Mouse (Mus musculus): ENCODE data around the gene D430042O09Rik. TPM values are rescaled to one million over a fixed set of nuclear protein-coding genes. Genes with fewer than 3 reads are reported as not detected.

D430042O09Rik gene
- total RNA-seq, 4 experiments from 2014 or later: 24.0 to 41.3 (median 37.3) TPM

GRCm38 (mm10) chr7:125871404-125872201 lies 163.9 kb downstream of the D430042O09Rik start:
- peak in 1 of 2 experiments; percentile 21 for DNase-seq (ENCODE audit: low spot score in 2 of 2)

- DNase-seq (ENCODE audit: low spot score in 2 of 2): no peak
These were observed 164.5 kb downstream of the D430042O09Rik start for GRCm38 (mm10) chr7:125872202-125872580.

- no peak for DNase-seq (ENCODE audit: low spot score in 2 of 2)
These were observed 165.2 kb downstream of the D430042O09Rik start for GRCm38 (mm10) chr7:125872874-125873273.

- DNase-seq (ENCODE audit: low spot score in 2 of 2): peak in 1 of 2 experiments; percentile 31
These were observed 166.3 kb downstream of the D430042O09Rik start for GRCm38 (mm10) chr7:125873971-125874495.

GRCm38 (mm10) chr7:125878040-125878439 lies 170.4 kb downstream of the D430042O09Rik start:
- no peak for DNase-seq (ENCODE audit: low spot score in 2 of 2)

- DNase-seq (ENCODE audit: low spot score in 2 of 2): no peak
These were observed 175.5 kb downstream of the D430042O09Rik start for GRCm38 (mm10) chr7:125883232-125883631.

- DNase-seq (ENCODE audit: low spot score in 2 of 2): no peak
These were observed 178.5 kb downstream of the D430042O09Rik start for GRCm38 (mm10) chr7:125886116-125886680.

- DNase-seq (ENCODE audit: low spot score in 2 of 2): no peak
These were observed 179.4 kb downstream of the D430042O09Rik start for GRCm38 (mm10) chr7:125887124-125887523.

- no peak for DNase-seq (ENCODE audit: low spot score in 2 of 2)
These were observed 180.1 kb downstream of the D430042O09Rik start for GRCm38 (mm10) chr7:125887761-125888160.

- DNase-seq (ENCODE audit: low spot score in 2 of 2): peak; percentile 74 to 80
These were observed 180.7 kb downstream of the D430042O09Rik start for GRCm38 (mm10) chr7:125888373-125888772.

GRCm38 (mm10) chr7:125893621-125894020 lies 185.9 kb downstream of the D430042O09Rik start:
- no peak for DNase-seq (ENCODE audit: low spot score in 2 of 2)

GRCm38 (mm10) chr7:125897059-125897458 lies 189.4 kb downstream of the D430042O09Rik start:
- DNase-seq (ENCODE audit: low spot score in 2 of 2): no peak

- DNase-seq (ENCODE audit: low spot score in 2 of 2): peak; percentile 68 to 74
These were observed 191.3 kb downstream of the D430042O09Rik start for GRCm38 (mm10) chr7:125899036-125899435.

GRCm38 (mm10) chr7:125899916-125900315 lies 192.2 kb downstream of the D430042O09Rik start:
- no peak for DNase-seq (ENCODE audit: low spot score in 2 of 2)

- DNase-seq (ENCODE audit: low spot score in 2 of 2): no peak
These were observed 192.9 kb downstream of the D430042O09Rik start for GRCm38 (mm10) chr7:125900386-125901161.

GRCm38 (mm10) chr7:125920801-125921200 lies 213.1 kb downstream of the D430042O09Rik start:
- DNase-seq (ENCODE audit: low spot score in 2 of 2): no peak

GRCm38 (mm10) chr7:125924044-125924443 lies 216.4 kb downstream of the D430042O09Rik start:
- DNase-seq (ENCODE audit: low spot score in 2 of 2): no peak
